Mouse (Mus musculus) ovary, adult 18-20 months (tissue): ENCODE measurements around the gene Gm28038.
A peak's percentile ranks its signal among the peaks of the same experiment; 100 is the strongest.

Source experiments
- DNase-seq: peaks from one replicate; pipeline ENCODE4 v3.0.0; 2022; ENCODE audit warnings: low spot score, mixed read lengths

The Gm28038 gene

GRCm38 (mm10) chr2:30280743-30281142 is at the start of gene Gm28038:
Gene Gm28038 (plus strand): TSS chr2:30281043.
- DNase-seq, result no peak

- no peak for DNase-seq
Measured at GRCm38 (mm10) chr2:30235593-30235992, 45.2 kb upstream of the Gm28038 start.

- DNase-seq, result no peak
Measured at GRCm38 (mm10) chr2:30236426-30237198, 44.2 kb upstream of the Gm28038 start.

GRCm38 (mm10) chr2:30237199-30237880 is 43.5 kb upstream of the Gm28038 start, which contains the start of gene Lrrc8a:
Gene Lrrc8a (plus strand): TSS chr2:30237715.
- DNase-seq, result peak; percentile 99

GRCm38 (mm10) chr2:30237881-30238280 is 43.0 kb upstream of the Gm28038 start:
- DNase-seq, result no peak

- no peak for DNase-seq
Measured at GRCm38 (mm10) chr2:30238906-30239465, 41.9 kb upstream of the Gm28038 start.

GRCm38 (mm10) chr2:30239777-30240176 is 41.1 kb upstream of the Gm28038 start:
- DNase-seq, result peak; percentile 29

GRCm38 (mm10) chr2:30240267-30240666 is 40.6 kb upstream of the Gm28038 start, which contains the start of gene Gm28035:
Gene Gm28035 (plus strand): TSS chr2:30240567.
- DNase-seq, result no peak

GRCm38 (mm10) chr2:30242509-30242908 is 38.3 kb upstream of the Gm28038 start:
- peak; percentile 51 for DNase-seq

GRCm38 (mm10) chr2:30243391-30243790 is 37.5 kb upstream of the Gm28038 start:
- DNase-seq, result no peak

GRCm38 (mm10) chr2:30244595-30245178 is 36.2 kb upstream of the Gm28038 start:
- no peak for DNase-seq

GRCm38 (mm10) chr2:30247036-30247435 is 33.8 kb upstream of the Gm28038 start:
- DNase-seq, result no peak

- no peak for DNase-seq
Measured at GRCm38 (mm10) chr2:30247681-30248080, 33.2 kb upstream of the Gm28038 start.

GRCm38 (mm10) chr2:30249182-30249581 is 31.7 kb upstream of the Gm28038 start:
- no peak for DNase-seq

- DNase-seq, result no peak
Measured at GRCm38 (mm10) chr2:30250166-30251128, 30.4 kb upstream of the Gm28038 start.

- DNase-seq, result no peak
Measured at GRCm38 (mm10) chr2:30251417-30252104, 29.3 kb upstream of the Gm28038 start.

- DNase-seq, result no peak
Measured at GRCm38 (mm10) chr2:30252521-30252920, 28.3 kb upstream of the Gm28038 start.

GRCm38 (mm10) chr2:30253809-30254208 is 27.0 kb upstream of the Gm28038 start:
- DNase-seq, result no peak

- no peak for DNase-seq
Measured at GRCm38 (mm10) chr2:30255631-30256395, 25.0 kb upstream of the Gm28038 start.
